Mouse (Mus musculus) neural tube, embryonic 12.5 days (tissue): ENCODE data around the gene Gse1. TPM values are rescaled to one million over a fixed set of nuclear protein-coding genes. Genes with fewer than 3 reads are reported as not detected.

ENCODE experiments used
- ATAC-seq: fragments of 200-750 bp; cut with Nextera tagmentation; 2 replicates; pipeline ENCODE4 v1.8.0; 2017; ENCODE audit warnings: low read depth, mild to moderate bottlenecking, moderate TSS enrichment, moderate library complexity; ENCODE audit not compliant: low FRiP score
- H3K27ac ChIP-seq: fragments of 300-500 bp; sonication (generic); 2 replicates; pipeline ENCODE4 v1.5.1; 2016
- H3K27me3 ChIP-seq: fragments of 300-500 bp; sonication (generic); replicated peaks from 2 replicates; pipeline ENCODE4 v1.6.1; 2016; ENCODE audit warnings: mild to moderate bottlenecking
- H3K36me3 ChIP-seq: fragments of 300-500 bp; sonication (generic); 2 replicates; pipeline ENCODE4 v1.6.1; 2016; ENCODE audit warnings: mild to moderate bottlenecking
- H3K4me1 ChIP-seq: fragments of 300-500 bp; sonication (generic); 2 replicates; pipeline ENCODE4 v1.6.1; 2016
- H3K4me2 ChIP-seq: fragments of 300-500 bp; sonication (generic); replicated peaks from 2 replicates; pipeline ENCODE4 v1.6.1; 2016; ENCODE audit warnings: mild to moderate bottlenecking
- H3K4me3 ChIP-seq: fragments of 300-500 bp; sonication (generic); 2 replicates; pipeline ENCODE4 v1.5.1; 2016
- H3K9ac ChIP-seq: fragments of 300-500 bp; sonication (generic); 2 replicates; pipeline ENCODE4 v1.6.1; 2016; ENCODE audit warnings: mild to moderate bottlenecking
- H3K9me3 ChIP-seq: fragments of 300-500 bp; sonication (generic); 2 replicates; pipeline ENCODE4 v1.6.1; 2016; ENCODE audit warnings: mild to moderate bottlenecking
- WGBS: fragments of 180-500 bp; shearing (Covaris S2); methylation state at CpG from one replicate; pipeline ENCODE4 v1.1.7; 2016; 5-methylcytosine and 5-hydroxymethylcytosine counted together
- polyA plus RNA-seq: library from polyadenylated mRNA; unstranded; fragments of >200 nt; fragmentation: Nextera tagmentation; extraction: Ambion mirVana; gene quantifications from 2 replicates; pipeline ENCODE4 v1.2.1, GENCODE M21; 2016

Gene Gse1
- polyA plus RNA-seq, 1 experiment from 2014 or later = 26.0 TPM

- H3K4me3 ChIP-seq = no peak overlapping the region
- ATAC-seq = peak; percentile 69
- peak overlapping the region; percentile 68 for H3K27ac ChIP-seq
- peaks cover 73% of the 10 kb centered on the region for H3K4me1 ChIP-seq
- 4% methylated on average over 17 of the region's 17 CpGs for WGBS
- H3K36me3 ChIP-seq = no peaks in the 10 kb centered on the region
- H3K27me3 ChIP-seq = no peaks in the 10 kb centered on the region
- no peaks in the 10 kb centered on the region for H3K9me3 ChIP-seq
- peak overlapping the region; percentile 45 for H3K4me2 ChIP-seq
- peak overlapping the region; percentile 40; the same call in 1 of the 2 replicates for H3K9ac ChIP-seq
These were observed 221.4 kb downstream of the Gse1 start for GRCm38 (mm10) chr8:120449608-120450031.

DNA sequence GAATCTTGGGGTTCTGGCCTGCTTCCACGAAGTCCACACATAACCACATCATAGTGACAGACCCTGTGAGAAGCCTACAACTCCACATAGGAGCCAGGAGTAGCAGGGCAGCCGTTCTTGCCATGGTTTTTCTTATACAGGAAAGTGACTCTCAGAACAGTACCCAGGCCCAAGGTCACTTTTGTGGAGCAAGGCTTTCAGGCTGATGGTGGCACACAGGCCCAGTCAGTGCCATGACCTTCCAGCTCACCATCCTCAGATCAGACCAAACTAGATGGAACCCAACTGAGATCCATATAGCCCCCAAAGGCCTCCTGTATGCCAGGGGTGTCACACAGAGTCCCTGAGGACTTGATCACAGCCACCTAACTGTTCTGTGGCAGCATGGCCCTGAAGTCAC, 223.9 kb downstream of the Gse1 start:
- WGBS = 96% methylated on average over 2 of the region's 2 CpGs
- H3K9me3 ChIP-seq = no peaks in the 10 kb centered on the region
- no peaks in the 10 kb centered on the region for H3K36me3 ChIP-seq
- no peak overlapping the region for H3K9ac ChIP-seq
- H3K4me2 ChIP-seq = no peak overlapping the region
- H3K27me3 ChIP-seq = no peaks in the 10 kb centered on the region
- peaks cover 87% of the 10 kb centered on the region for H3K4me1 ChIP-seq
- no peak overlapping the region for H3K4me3 ChIP-seq
- ATAC-seq = no peak
- no peak overlapping the region for H3K27ac ChIP-seq

DNA sequence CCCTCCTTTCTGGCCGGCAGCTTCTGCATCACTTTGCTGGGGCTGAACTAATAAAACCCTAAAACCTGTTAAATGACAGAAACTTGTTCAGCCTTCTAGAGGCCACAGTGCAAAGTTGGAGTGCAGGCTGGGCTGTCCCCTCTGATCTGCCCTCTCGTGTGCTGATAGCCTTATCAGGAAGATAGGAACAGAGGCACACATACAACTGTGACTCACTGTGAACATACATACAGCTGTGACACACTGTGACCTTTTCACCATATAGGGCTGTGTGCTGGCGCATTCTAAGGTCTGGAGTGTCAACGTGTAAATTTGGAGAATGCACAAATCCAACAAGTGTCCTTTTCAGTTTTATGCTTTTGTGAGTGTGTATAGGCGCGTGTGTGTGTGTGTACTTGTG, 226.1 kb downstream of the Gse1 start:
- ATAC-seq = no peak
- Histone ChIP-seq H3K27me3 (no peaks in the 10 kb centered on the region), H3K27ac (no peak overlapping the region), H3K36me3 (no peaks in the 10 kb centered on the region), H3K4me1 (peaks cover 83% of the 10 kb centered on the region), H3K9ac (no peak overlapping the region), H3K4me3 (no peak overlapping the region), H3K4me2 (no peak overlapping the region), H3K9me3 (no peaks in the 10 kb centered on the region)
- 75% methylated on average over 6 of the region's 6 CpGs for WGBS

DNA sequence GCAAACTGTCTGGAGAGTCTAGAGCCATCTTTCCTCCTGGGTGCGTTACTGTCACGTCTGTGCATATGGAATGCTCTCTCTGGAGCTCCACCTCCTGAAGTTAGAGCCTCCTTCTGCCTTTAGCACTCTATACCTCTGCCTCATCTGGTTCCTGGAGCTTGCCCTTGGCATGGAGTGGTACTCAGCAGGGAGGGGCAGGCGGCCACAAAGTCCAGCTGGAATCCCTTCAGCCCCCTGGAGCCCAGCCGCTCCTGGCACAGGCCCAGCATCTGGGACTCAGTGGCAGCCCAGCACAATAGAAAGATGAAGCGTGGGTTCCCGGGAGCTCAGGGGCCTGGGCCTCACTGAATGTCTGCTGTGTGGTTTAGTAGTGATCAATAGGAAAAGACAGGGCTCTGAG, 232.1 kb downstream of the Gse1 start:
- peaks cover 75% of the 10 kb centered on the region for H3K4me1 ChIP-seq
- H3K9me3 ChIP-seq = peaks cover 2% of the 10 kb centered on the region; the same call in 1 of the 2 replicates
- H3K27me3 ChIP-seq = no peaks in the 10 kb centered on the region
- H3K9ac ChIP-seq = no peak overlapping the region; the same call in 1 of the 2 replicates
- WGBS = 31% methylated on average over 6 of the region's 6 CpGs
- peak overlapping the region; percentile 43; the same call in 1 of the 2 replicates for H3K27ac ChIP-seq
- H3K4me2 ChIP-seq = no peak overlapping the region
- H3K36me3 ChIP-seq = no peaks in the 10 kb centered on the region
- ATAC-seq = peak; percentile 32
- H3K4me3 ChIP-seq = no peak overlapping the region

GRCm38 (mm10) chr8:120462119-120462551, 233.9 kb downstream of the Gse1 start:
- peak overlapping the region; percentile 10; the same call in 1 of the 2 replicates for H3K4me2 ChIP-seq
- H3K9ac ChIP-seq = no peak overlapping the region
- 38% methylated on average over 15 of the region's 15 CpGs for WGBS
- H3K4me1 ChIP-seq = peaks cover 75% of the 10 kb centered on the region
- no peak for ATAC-seq
- peak overlapping the region; percentile 17; the same call in 1 of the 2 replicates for H3K27ac ChIP-seq
- no peaks in the 10 kb centered on the region for H3K36me3 ChIP-seq
- H3K9me3 ChIP-seq = peaks cover 2% of the 10 kb centered on the region; the same call in 1 of the 2 replicates
- H3K4me3 ChIP-seq = no peak overlapping the region
- H3K27me3 ChIP-seq = no peaks in the 10 kb centered on the region

- H3K9me3 ChIP-seq = peaks cover 2% of the 10 kb centered on the region; the same call in 1 of the 2 replicates
- H3K4me3 ChIP-seq = no peak overlapping the region
- no peak overlapping the region for H3K4me2 ChIP-seq
- no peaks in the 10 kb centered on the region for H3K27me3 ChIP-seq
- peaks cover 77% of the 10 kb centered on the region for H3K4me1 ChIP-seq
- H3K9ac ChIP-seq = no peak overlapping the region
- peak overlapping the region; percentile 17; the same call in 1 of the 2 replicates for H3K27ac ChIP-seq
- no peaks in the 10 kb centered on the region for H3K36me3 ChIP-seq
- 77% methylated on average over 6 of the region's 6 CpGs for WGBS
- ATAC-seq = no peak
These were observed 234.4 kb downstream of the Gse1 start for GRCm38 (mm10) chr8:120462611-120463010.

GRCm38 (mm10) chr8:120463918-120464584, 235.8 kb downstream of the Gse1 start:
- no peaks in the 10 kb centered on the region for H3K36me3 ChIP-seq

DNA sequence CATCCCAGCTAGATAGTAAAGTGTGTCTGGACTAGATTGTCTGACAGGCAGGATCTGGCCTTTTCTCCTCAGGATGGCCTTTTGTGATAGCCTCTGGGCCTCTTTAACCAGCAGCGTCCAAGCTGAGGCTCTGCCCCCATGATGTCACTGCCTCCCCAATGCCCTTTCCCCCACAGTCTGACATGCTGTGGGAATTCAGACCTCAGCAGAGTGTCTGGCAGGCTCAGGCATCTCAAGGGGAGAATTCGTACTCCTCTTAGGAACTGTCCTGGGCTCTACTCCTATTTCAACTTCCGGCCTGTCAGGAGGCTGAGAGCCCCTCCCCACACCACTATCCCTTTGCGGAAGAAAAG, 236.3 kb downstream of the Gse1 start:
- Histone ChIP-seq H3K9ac (no peak overlapping the region), H3K27ac (no peak overlapping the region), H3K4me1 (peaks cover 70% of the 10 kb centered on the region), H3K27me3 (no peaks in the 10 kb centered on the region), H3K4me3 (no peak overlapping the region), H3K36me3 (no peaks in the 10 kb centered on the region), H3K9me3 (peaks cover 2% of the 10 kb centered on the region; the same call in 1 of the 2 replicates), H3K4me2 (no peak overlapping the region)
- WGBS = 69% methylated on average over 4 of the region's 4 CpGs
- no peak for ATAC-seq

More at GRCm38 (mm10) chr8:120463918-120464584, 235.8 kb downstream of the Gse1 start:
- Histone ChIP-seq H3K4me2 (no peak overlapping the region), H3K4me3 (no peak overlapping the region), H3K27me3 (no peaks in the 10 kb centered on the region), H3K27ac (no peak overlapping the region), H3K9ac (no peak overlapping the region), H3K9me3 (peaks cover 2% of the 10 kb centered on the region; the same call in 1 of the 2 replicates), H3K4me1 (peaks cover 75% of the 10 kb centered on the region)
- no peak for ATAC-seq
- WGBS = 89% methylated on average over 9 of the region's 9 CpGs

GRCm38 (mm10) chr8:120465710-120466109, 237.5 kb downstream of the Gse1 start:
- Histone ChIP-seq H3K4me3 (no peak overlapping the region), H3K27me3 (no peaks in the 10 kb centered on the region), H3K27ac (0 out of 2 replicates have a peak overlapping the region, but pooled peaks have one; percentile 1), H3K4me1 (peaks cover 66% of the 10 kb centered on the region), H3K4me2 (no peak overlapping the region), H3K9ac (no peak overlapping the region), H3K9me3 (peaks cover 2% of the 10 kb centered on the region; the same call in 1 of the 2 replicates), H3K36me3 (no peaks in the 10 kb centered on the region)
- WGBS = 16% methylated on average over 8 of the region's 8 CpGs
- peak; percentile 27; the same call in 1 of the 2 replicates for ATAC-seq

- Histone ChIP-seq H3K4me2 (no peak overlapping the region), H3K9ac (no peak overlapping the region), H3K27ac (no peak overlapping the region), H3K4me1 (peaks cover 66% of the 10 kb centered on the region), H3K4me3 (no peak overlapping the region), H3K27me3 (no peaks in the 10 kb centered on the region), H3K36me3 (no peaks in the 10 kb centered on the region), H3K9me3 (peaks cover 2% of the 10 kb centered on the region; the same call in 1 of the 2 replicates)
- no peak for ATAC-seq
- WGBS = 52% methylated on average over 10 of the region's 10 CpGs
These were observed 238.0 kb downstream of the Gse1 start for GRCm38 (mm10) chr8:120466266-120466665.

DNA sequence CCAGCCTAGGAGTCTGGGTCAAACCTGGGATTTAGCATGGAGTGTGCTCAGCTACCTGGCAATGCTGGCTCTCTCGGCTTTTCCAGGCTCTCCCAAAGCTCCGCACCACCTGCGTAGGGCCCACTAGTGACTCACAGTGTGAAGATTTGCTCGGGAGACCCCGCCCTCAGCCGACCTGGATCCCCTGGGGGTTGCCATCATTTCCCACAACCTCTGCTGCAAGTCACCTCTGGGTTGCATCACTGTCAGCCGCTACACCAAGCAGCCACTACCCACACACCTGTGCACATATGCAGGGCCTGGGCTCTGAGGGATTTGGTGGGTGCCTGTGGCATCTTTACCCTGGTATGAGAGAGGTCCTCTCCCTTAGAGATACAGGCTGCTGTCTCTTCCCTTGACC, 239.3 kb downstream of the Gse1 start:
- H3K36me3 ChIP-seq = no peaks in the 10 kb centered on the region
- H3K9me3 ChIP-seq = peaks cover 2% of the 10 kb centered on the region; the same call in 1 of the 2 replicates
- no peak overlapping the region for H3K4me2 ChIP-seq
- no peak overlapping the region for H3K9ac ChIP-seq
- H3K27me3 ChIP-seq = no peaks in the 10 kb centered on the region
- H3K27ac ChIP-seq = no peak overlapping the region
- peaks cover 66% of the 10 kb centered on the region for H3K4me1 ChIP-seq
- WGBS = 92% methylated on average over 7 of the region's 7 CpGs
- no peak for ATAC-seq
- H3K4me3 ChIP-seq = no peak overlapping the region

- no peak for ATAC-seq
- 92% methylated on average over 12 of the region's 12 CpGs for WGBS
- H3K36me3 ChIP-seq = no peaks in the 10 kb centered on the region
- H3K4me1 ChIP-seq = peaks cover 77% of the 10 kb centered on the region
- H3K27ac ChIP-seq = no peak overlapping the region
- H3K9me3 ChIP-seq = no peaks in the 10 kb centered on the region
- no peaks in the 10 kb centered on the region for H3K27me3 ChIP-seq
- H3K4me3 ChIP-seq = no peak overlapping the region
- no peak overlapping the region for H3K9ac ChIP-seq
- no peak overlapping the region for H3K4me2 ChIP-seq
These were observed 241.9 kb downstream of the Gse1 start for GRCm38 (mm10) chr8:120470170-120470569.
